Mouse (Mus musculus): ENCODE data around the gene Polr3f. TPM values are rescaled to one million over a fixed set of nuclear protein-coding genes. Genes with fewer than 3 reads are reported as not detected.

Gene Polr3f
- polyA plus RNA-seq, 1 experiment from 2014 or later, result 21.5 TPM

DNA sequence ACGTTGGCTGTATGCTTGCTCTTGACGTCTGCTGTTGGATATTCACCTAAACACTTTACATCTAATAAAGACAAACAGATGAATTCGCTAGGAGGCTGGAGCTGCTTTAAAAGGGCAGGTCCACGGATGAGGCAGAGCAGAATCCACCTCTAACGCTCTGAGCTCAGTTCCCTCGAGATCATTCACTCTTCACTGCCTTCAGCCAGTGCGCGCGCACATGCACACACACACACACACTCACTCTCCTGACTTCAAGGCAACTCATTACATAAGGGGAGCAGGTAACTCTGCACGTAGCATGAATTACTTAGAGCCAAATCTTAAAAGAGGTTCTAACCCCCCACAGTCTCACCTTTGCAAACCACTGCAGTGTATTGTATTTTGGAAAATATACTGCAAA lies 1.7 kb upstream of the Polr3f start:
- H3K27ac ChIP-seq (ENCODE audit: low read depth, low read length), result no peak overlapping the region
- ATAC-seq, result no peak
- H3K9me3 ChIP-seq (ENCODE audit: control insufficient read depth, low read length), result no peaks in the 10 kb centered on the region
- H3K36me3 ChIP-seq (ENCODE audit: control insufficient read depth, insufficient read depth, low read length), result peaks cover 6% of the 10 kb centered on the region; the same call in 1 of the 2 replicates
- peak overlapping the region; percentile 86 for H3K4me2 ChIP-seq (ENCODE audit: low read length)
- peaks cover 23% of the 10 kb centered on the region for H3K4me1 ChIP-seq (ENCODE audit: control insufficient read depth, insufficient read depth, low read depth, low read length)
- H3K4me3 ChIP-seq (ENCODE audit: low read length), result peak overlapping the region; percentile 98
- H3K27me3 ChIP-seq (replicated peaks; ENCODE audit: control insufficient read depth, insufficient read depth, low read length), result no peaks in the 10 kb centered on the region
- peak overlapping the region; percentile 53 for H3K9ac ChIP-seq (ENCODE audit: low read depth, low read length)
- 47% methylated on average over 10 of the region's 10 CpGs for WGBS

DNA sequence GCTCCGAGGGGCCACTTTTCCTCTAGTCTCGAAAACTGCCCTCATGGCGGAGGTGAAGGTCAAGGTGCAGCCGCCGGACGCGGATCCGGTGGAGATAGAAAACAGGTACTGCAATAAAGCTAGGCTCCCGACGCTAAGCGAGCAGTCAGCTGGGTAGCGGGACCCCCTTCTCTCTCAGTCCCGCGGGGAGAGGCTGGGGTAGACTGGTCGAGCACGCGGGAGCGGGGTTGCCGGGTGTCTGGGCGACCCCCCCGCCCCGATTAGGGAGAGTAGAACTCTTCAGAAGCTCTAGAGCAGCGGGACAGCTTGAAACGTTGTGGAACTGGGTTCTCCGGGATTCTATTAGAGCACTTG lies 280 bp downstream of the Polr3f start:
- Histone ChIP-seq H3K9me3 (ENCODE audit: control insufficient read depth, low read length) (no peaks in the 10 kb centered on the region), H3K27ac (ENCODE audit: low read depth, low read length) (peak overlapping the region; percentile 98), H3K4me3 (ENCODE audit: low read length) (peak overlapping the region; percentile 98), H3K36me3 (ENCODE audit: control insufficient read depth, insufficient read depth, low read length) (peaks cover 9% of the 10 kb centered on the region), H3K9ac (ENCODE audit: low read depth, low read length) (peak overlapping the region; percentile 87), H3K4me2 (ENCODE audit: low read length) (peak overlapping the region; percentile 86), H3K4me1 (ENCODE audit: control insufficient read depth, insufficient read depth, low read depth, low read length) (peaks cover 23% of the 10 kb centered on the region), H3K27me3 (replicated peaks; ENCODE audit: control insufficient read depth, insufficient read depth, low read length) (no peaks in the 10 kb centered on the region)
- ATAC-seq, result peak; percentile 63
- WGBS, result under 1% methylated on average over 25 of the region's 25 CpGs

DNA sequence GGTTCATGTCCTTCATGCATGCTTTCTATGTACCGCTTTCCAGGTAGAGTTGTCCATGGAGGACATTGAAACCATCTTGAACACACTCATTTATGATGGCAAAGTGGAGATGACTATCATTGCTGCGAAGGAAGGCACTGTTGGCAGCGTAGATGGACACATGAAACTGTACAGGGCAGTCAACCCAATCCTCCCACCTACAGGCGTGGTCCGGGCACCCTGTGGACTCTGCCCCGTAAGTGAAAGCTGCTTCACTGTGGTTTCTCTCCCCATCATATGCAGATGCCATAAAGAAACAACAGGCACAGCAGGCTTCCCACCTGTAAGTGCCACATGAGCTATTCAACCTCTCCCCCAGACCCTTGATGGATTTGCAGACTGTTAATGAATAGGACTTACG lies 9.6 kb downstream of the Polr3f start:
- peaks cover 62% of the 10 kb centered on the region for H3K36me3 ChIP-seq (ENCODE audit: control insufficient read depth, insufficient read depth, low read length)
- no peaks in the 10 kb centered on the region; the same call in 1 of the 2 replicates for H3K9me3 ChIP-seq (ENCODE audit: control insufficient read depth, low read length)
- H3K4me3 ChIP-seq (ENCODE audit: low read length), result no peak overlapping the region
- no peak overlapping the region for H3K9ac ChIP-seq (ENCODE audit: low read depth, low read length)
- H3K4me2 ChIP-seq (ENCODE audit: low read length), result no peak overlapping the region
- no peak overlapping the region for H3K27ac ChIP-seq (ENCODE audit: low read depth, low read length)
- ATAC-seq, result no peak
- H3K27me3 ChIP-seq (replicated peaks; ENCODE audit: control insufficient read depth, insufficient read depth, low read length), result no peaks in the 10 kb centered on the region
- 94% methylated on average over 7 of the region's 7 CpGs for whole genome bisulfite sequencing
- no peaks in the 10 kb centered on the region for H3K4me1 ChIP-seq (ENCODE audit: control insufficient read depth, insufficient read depth, low read depth, low read length)

DNA sequence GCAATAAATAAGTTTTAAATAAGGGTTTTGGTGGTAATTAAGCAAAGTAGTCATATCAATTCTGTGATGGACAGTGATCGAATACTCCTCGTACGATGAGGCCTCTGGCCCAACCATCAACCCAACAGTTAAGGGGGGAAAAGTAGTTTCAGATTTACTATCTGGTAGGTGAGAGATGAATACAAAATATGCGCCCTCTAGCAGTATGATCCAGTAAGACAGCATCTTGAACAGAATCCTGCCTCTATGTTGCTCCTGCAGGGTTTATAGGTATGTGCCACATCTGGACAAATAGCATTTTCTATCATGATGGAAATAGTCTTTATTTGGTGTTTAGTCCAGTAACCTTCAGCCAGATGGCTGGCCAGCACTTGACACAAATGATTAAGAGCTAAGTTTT lies 13.7 kb downstream of the Polr3f start:
- peaks cover 47% of the 10 kb centered on the region for H3K36me3 ChIP-seq (ENCODE audit: control insufficient read depth, insufficient read depth, low read length)

DNA sequence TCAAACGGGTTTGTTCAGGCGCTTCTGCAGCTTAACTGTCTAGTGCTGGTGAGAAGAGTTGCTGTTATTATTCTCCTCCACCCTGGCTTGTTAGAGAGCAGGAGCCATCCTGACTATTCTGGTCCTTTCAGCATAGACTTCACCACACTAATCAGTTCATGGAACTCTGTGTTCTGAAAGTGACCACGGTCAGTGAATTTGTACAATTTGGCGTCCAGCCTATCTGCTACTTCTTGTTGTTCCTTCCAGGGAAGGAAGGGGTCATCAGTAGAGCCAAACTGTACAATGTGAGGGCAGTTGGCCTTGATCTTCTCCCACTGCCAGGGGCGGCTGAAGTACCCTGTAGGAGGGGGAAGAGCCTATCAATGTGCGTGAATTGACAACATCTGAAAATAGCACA lies 16.2 kb downstream of the Polr3f start:
- Histone ChIP-seq H3K9me3 (ENCODE audit: control insufficient read depth, low read length) (no peaks in the 10 kb centered on the region), H3K4me2 (ENCODE audit: low read length) (no peak overlapping the region), H3K27me3 (replicated peaks; ENCODE audit: control insufficient read depth, insufficient read depth, low read length) (no peaks in the 10 kb centered on the region), H3K27ac (ENCODE audit: low read depth, low read length) (no peak overlapping the region), H3K36me3 (ENCODE audit: control insufficient read depth, insufficient read depth, low read length) (peaks cover 34% of the 10 kb centered on the region), H3K4me1 (ENCODE audit: control insufficient read depth, insufficient read depth, low read depth, low read length) (no peaks in the 10 kb centered on the region), H3K9ac (ENCODE audit: low read depth, low read length) (no peak overlapping the region), H3K4me3 (ENCODE audit: low read length) (no peak overlapping the region)
- 90% methylated on average over 6 of the region's 6 CpGs for WGBS
- no peak for ATAC-seq

More for the DNA sequence above, 13.7 kb downstream of the Polr3f start:
- Histone ChIP-seq H3K4me3 (ENCODE audit: low read length) (no peak overlapping the region), H3K4me2 (ENCODE audit: low read length) (no peak overlapping the region), H3K9ac (ENCODE audit: low read depth, low read length) (no peak overlapping the region), H3K27ac (ENCODE audit: low read depth, low read length) (no peak overlapping the region), H3K9me3 (ENCODE audit: control insufficient read depth, low read length) (no peaks in the 10 kb centered on the region), H3K4me1 (ENCODE audit: control insufficient read depth, insufficient read depth, low read depth, low read length) (no peaks in the 10 kb centered on the region), H3K27me3 (replicated peaks; ENCODE audit: control insufficient read depth, insufficient read depth, low read length) (no peaks in the 10 kb centered on the region)
- WGBS, result 91% methylated on average over 4 of the region's 4 CpGs
- no peak for ATAC-seq

DNA sequence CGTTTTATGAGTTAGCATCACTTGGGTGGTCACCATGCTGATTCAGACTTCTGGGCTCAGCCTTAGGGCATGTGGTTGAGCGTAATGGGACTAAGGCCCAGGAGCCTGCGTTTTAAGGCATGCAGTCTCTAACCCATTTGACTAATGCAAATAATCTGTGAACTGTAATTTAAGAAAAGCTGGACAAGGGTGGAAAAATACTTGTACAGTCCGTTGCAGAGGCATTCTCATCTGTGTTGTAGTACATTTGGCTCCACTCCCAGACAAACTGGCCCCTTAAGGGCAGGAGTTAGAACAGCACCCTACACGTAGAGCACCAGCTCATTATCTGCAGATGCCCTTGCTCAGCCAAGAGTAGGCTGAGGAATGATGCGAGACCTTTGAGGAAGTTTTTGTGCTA lies 17.1 kb downstream of the Polr3f start:
- WGBS, result 82% methylated on average over 6 of the region's 6 CpGs
- H3K4me1 ChIP-seq (ENCODE audit: control insufficient read depth, insufficient read depth, low read depth, low read length), result no peaks in the 10 kb centered on the region
- ATAC-seq, result no peak
- no peak overlapping the region for H3K9ac ChIP-seq (ENCODE audit: low read depth, low read length)
- peaks cover 29% of the 10 kb centered on the region for H3K36me3 ChIP-seq (ENCODE audit: control insufficient read depth, insufficient read depth, low read length)
- H3K9me3 ChIP-seq (ENCODE audit: control insufficient read depth, low read length), result no peaks in the 10 kb centered on the region
- no peak overlapping the region for H3K4me3 ChIP-seq (ENCODE audit: low read length)
- H3K4me2 ChIP-seq (ENCODE audit: low read length), result no peak overlapping the region
- no peak overlapping the region for H3K27ac ChIP-seq (ENCODE audit: low read depth, low read length)
- no peaks in the 10 kb centered on the region for H3K27me3 ChIP-seq (replicated peaks; ENCODE audit: control insufficient read depth, insufficient read depth, low read length)

DNA sequence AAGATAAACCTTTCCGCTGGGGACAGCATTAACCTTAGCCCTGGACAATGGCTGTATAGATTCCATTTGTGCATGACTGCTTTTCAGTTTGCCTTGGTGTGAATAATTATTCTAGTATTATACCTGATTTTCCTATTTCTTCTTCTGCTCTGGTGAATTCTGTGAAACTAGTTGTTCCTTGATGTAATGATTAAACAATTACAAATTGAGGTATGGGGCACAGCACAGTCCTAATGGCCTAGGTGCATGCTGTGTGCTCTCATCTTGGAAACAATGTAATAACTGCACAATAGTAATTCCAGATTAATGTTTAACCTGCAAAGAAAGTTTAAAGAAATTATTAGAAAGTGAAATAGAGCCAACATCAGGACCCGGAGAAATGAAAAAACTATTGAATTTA lies 17.5 kb downstream of the Polr3f start:
- Histone ChIP-seq H3K9ac (ENCODE audit: low read depth, low read length) (no peak overlapping the region), H3K9me3 (ENCODE audit: control insufficient read depth, low read length) (no peaks in the 10 kb centered on the region), H3K4me3 (ENCODE audit: low read length) (no peak overlapping the region), H3K27ac (ENCODE audit: low read depth, low read length) (no peak overlapping the region), H3K4me2 (ENCODE audit: low read length) (no peak overlapping the region), H3K27me3 (replicated peaks; ENCODE audit: control insufficient read depth, insufficient read depth, low read length) (no peaks in the 10 kb centered on the region), H3K4me1 (ENCODE audit: control insufficient read depth, insufficient read depth, low read depth, low read length) (peaks cover 3% of the 10 kb centered on the region; the same call in 1 of the 2 replicates), H3K36me3 (ENCODE audit: control insufficient read depth, insufficient read depth, low read length) (peaks cover 25% of the 10 kb centered on the region)
- WGBS, result 94% methylated on average over 2 of the region's 2 CpGs
- no peak for ATAC-seq

DNA sequence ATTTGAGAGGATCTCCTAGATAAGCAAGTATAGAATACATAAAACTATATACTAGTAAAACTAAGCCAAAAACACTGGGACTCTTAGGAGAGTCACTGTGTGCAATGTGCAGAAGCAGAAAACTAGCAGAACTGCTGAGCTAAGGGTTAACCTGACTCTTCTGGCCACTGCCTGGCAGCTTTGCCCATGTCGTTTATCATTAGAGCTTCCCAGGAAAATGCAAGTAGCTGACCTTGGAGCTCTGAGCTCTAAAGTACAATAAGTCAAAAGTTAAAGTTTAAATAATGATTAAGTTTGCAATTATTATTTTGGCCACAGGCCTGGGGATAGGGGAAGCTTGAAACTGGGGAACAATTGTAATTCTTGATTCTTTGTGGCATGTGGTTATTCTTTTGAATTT lies 18.0 kb downstream of the Polr3f start:
- no peak overlapping the region for H3K9ac ChIP-seq (ENCODE audit: low read depth, low read length)
- no peaks in the 10 kb centered on the region for H3K27me3 ChIP-seq (replicated peaks; ENCODE audit: control insufficient read depth, insufficient read depth, low read length)
- H3K4me2 ChIP-seq (ENCODE audit: low read length), result no peak overlapping the region
- H3K4me3 ChIP-seq (ENCODE audit: low read length), result no peak overlapping the region
- peaks cover 3% of the 10 kb centered on the region; the same call in 1 of the 2 replicates for H3K4me1 ChIP-seq (ENCODE audit: control insufficient read depth, insufficient read depth, low read depth, low read length)
- H3K9me3 ChIP-seq (ENCODE audit: control insufficient read depth, low read length), result no peaks in the 10 kb centered on the region
- no peak overlapping the region for H3K27ac ChIP-seq (ENCODE audit: low read depth, low read length)
- peaks cover 25% of the 10 kb centered on the region for H3K36me3 ChIP-seq (ENCODE audit: control insufficient read depth, insufficient read depth, low read length)
- whole genome bisulfite sequencing, result 65% methylated on average over 1 of the region's 1 CpGs
- no peak for ATAC-seq

DNA sequence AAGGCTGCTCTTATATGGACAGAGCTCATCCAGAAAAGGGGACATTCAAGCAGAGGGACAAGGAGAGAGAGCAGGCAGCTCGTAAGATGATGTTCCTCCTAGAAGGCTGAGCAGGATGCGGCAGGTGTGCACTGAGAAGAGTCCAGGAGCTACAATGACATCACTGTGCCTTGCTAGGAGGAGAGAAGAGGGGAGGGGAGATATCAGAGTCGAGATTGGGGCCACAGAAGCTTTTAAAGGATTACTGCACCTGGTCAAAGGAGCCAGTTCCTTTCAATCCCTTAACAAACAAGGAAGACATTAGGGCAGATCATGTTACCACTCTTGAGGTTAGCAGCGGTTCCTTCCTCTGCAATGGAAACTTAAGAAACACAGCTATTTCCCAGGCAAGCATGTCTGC lies 20.0 kb downstream of the Polr3f start:
- H3K27ac ChIP-seq (ENCODE audit: low read depth, low read length), result no peak overlapping the region
- H3K36me3 ChIP-seq (ENCODE audit: control insufficient read depth, insufficient read depth, low read length), result peaks cover 22% of the 10 kb centered on the region
- H3K4me2 ChIP-seq (ENCODE audit: low read length), result no peak overlapping the region
- H3K9me3 ChIP-seq (ENCODE audit: control insufficient read depth, low read length), result no peaks in the 10 kb centered on the region
- WGBS, result 91% methylated on average over 4 of the region's 4 CpGs
- no peak overlapping the region for H3K4me3 ChIP-seq (ENCODE audit: low read length)
- peaks cover 3% of the 10 kb centered on the region; the same call in 1 of the 2 replicates for H3K4me1 ChIP-seq (ENCODE audit: control insufficient read depth, insufficient read depth, low read depth, low read length)
- no peak overlapping the region for H3K9ac ChIP-seq (ENCODE audit: low read depth, low read length)
- no peak for ATAC-seq
- no peaks in the 10 kb centered on the region for H3K27me3 ChIP-seq (replicated peaks; ENCODE audit: control insufficient read depth, insufficient read depth, low read length)

DNA sequence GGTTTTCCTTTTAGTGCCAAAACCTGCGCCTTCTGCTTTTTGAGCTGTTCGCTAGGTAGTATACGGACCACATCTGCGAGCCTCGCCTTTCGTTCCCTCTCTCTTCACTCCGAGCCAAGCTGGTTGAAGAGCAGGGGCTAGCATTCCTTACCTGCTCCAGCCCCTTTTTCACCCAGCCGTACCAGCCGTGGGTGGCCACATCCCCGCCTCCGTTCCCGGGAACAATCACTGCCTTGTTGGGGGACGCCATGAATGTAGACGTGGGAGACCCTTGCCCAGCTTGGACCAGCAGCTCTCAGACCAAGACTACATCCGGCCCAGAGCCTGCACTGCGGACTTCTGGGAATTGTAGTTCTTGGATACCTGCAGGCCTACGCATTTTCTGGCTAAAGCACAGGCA lies 23.0 kb downstream of the Polr3f start, which contains the start of gene Rbbp9:
TSS of gene Rbbp9 (minus strand) at position 341 of the 400 bp plus-strand sequence.
- Histone ChIP-seq H3K4me2 (ENCODE audit: low read length) (peak within 1 kb of the TSS; percentile 64), H3K4me1 (ENCODE audit: control insufficient read depth, insufficient read depth, low read depth, low read length) (peaks cover 8% of the 10 kb centered on the region), H3K9me3 (ENCODE audit: control insufficient read depth, low read length) (no peaks in the 10 kb centered on the region), H3K27ac (ENCODE audit: low read depth, low read length) (peak within 1 kb of the TSS; percentile 86), H3K27me3 (replicated peaks; ENCODE audit: control insufficient read depth, insufficient read depth, low read length) (no peaks in the 10 kb centered on the region), H3K9ac (ENCODE audit: low read depth, low read length) (peak within 1 kb of the TSS; percentile 93), H3K4me3 (ENCODE audit: low read length) (peak within 1 kb of the TSS; percentile 82), H3K36me3 (ENCODE audit: control insufficient read depth, insufficient read depth, low read length) (peaks cover 6% of the 10 kb centered on the region)
- under 1% methylated on average over 17 of the region's 17 CpGs for WGBS
- ATAC-seq, result peak; percentile 98

Measured in hindbrain, embryonic 16.5 days (tissue).